Mouse (Mus musculus) olfactory bulb, adult 2 months (tissue): ENCODE results near the gene Ywhag. TPM values are rescaled to one million over a fixed set of nuclear protein-coding genes. Genes with fewer than 3 reads are reported as not detected.

Experiments
- H3K27ac ChIP-seq: fragments of 200-500 bp; 2 replicates; pipeline ENCODE4 v1.5.1; 2012; ENCODE audit warnings: low read depth, low read length; ENCODE audit not compliant: insufficient read depth
- H3K4me1 ChIP-seq: fragments of 200-500 bp; 2 replicates; pipeline ENCODE4 v1.6.1; 2012; ENCODE audit warnings: low read length; ENCODE audit not compliant: control insufficient read depth, insufficient read depth
- H3K4me3 ChIP-seq: fragments of 200-500 bp; 2 replicates; pipeline ENCODE4 v1.5.1; 2012; ENCODE audit warnings: mild to moderate bottlenecking, low read depth, low read length, moderate library complexity; ENCODE audit not compliant: insufficient read depth
- CTCF ChIP-seq: fragments of 200-500 bp; IDR thresholded peaks from 2 replicates; pipeline ENCODE4 v1.5.1; 2012; ENCODE audit warnings: low read depth, mild to moderate bottlenecking, low read length, moderate library complexity; ENCODE audit not compliant: insufficient read depth
- POLR2A ChIP-seq: fragments of 200-500 bp; IDR thresholded peaks from 2 replicates; pipeline ENCODE4 v1.6.1; 2012; ENCODE audit warnings: mild to moderate bottlenecking, low read depth, low read length, moderate library complexity; ENCODE audit not compliant: insufficient read depth
- WGBS: fragments of 180-500 bp; shearing (Covaris S2); methylation state at CpG from one replicate; pipeline ENCODE4 v1.1.7; 2018; 5-methylcytosine and 5-hydroxymethylcytosine counted together
- polyA plus RNA-seq: library from polyadenylated mRNA; stranded (reverse); fragments of >200 nt; gene quantifications from 2 replicates; pipeline ENCODE4 v1.2.4, GENCODE M21; 2012; ENCODE audit warnings: low replicate concordance; ENCODE audit not compliant: missing spikeins, insufficient read depth, insufficient read length

Gene Ywhag
- polyA plus RNA-seq, 1 experiment, result 282 TPM

DNA sequence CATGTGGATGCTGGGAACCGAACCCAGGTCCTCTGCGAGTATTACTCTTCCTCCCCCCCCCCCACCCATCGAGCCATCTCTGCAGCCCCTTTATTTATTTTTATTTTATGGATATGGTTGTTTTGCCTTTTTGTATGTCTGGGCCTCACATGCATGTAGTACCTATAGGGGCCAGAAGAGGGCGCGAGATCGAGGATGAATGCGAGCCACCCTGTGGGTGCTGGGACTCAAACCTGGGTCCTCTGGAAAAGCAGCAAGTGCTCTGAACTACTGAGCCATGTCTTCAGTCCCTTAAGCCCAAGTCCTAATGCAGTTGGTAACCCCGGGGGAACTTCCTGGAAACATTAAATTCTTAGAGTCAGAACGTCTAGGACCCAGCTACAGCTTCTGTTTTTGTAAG is 32.5 kb upstream of the Ywhag start:
- no peak overlapping the region for H3K27ac ChIP-seq
- WGBS, result 64% methylated on average over 9 of the region's 9 CpGs
- no peak overlapping the region for H3K4me3 ChIP-seq
- H3K4me1 ChIP-seq, result peaks cover 8% of the 10 kb centered on the region
- TF ChIP-seq CTCF, result no peak
- TF ChIP-seq POLR2A, result no peak

- WGBS, result 17% methylated on average over 24 of the region's 24 CpGs
- no peak overlapping the region for H3K27ac ChIP-seq
- H3K4me1 ChIP-seq, result peaks cover 10% of the 10 kb centered on the region
- TF ChIP-seq POLR2A (no peak), CTCF (no peak)
- no peak overlapping the region for H3K4me3 ChIP-seq
Observed at GRCm38 (mm10) chr5:135965501-135965930, 31.1 kb upstream of the Ywhag start.

GRCm38 (mm10) chr5:135963280-135963627 is 28.8 kb upstream of the Ywhag start:
- Histone ChIP-seq H3K4me3 (peak overlapping the region; percentile 74), H3K4me1 (peaks cover 10% of the 10 kb centered on the region), H3K27ac (peak overlapping the region; percentile 84)
- 4% methylated on average over 6 of the region's 6 CpGs for WGBS
- TF ChIP-seq POLR2A, result no peak
- TF ChIP-seq CTCF, result no peak

GRCm38 (mm10) chr5:135962492-135963279 is 28.3 kb upstream of the Ywhag start:
- WGBS, result under 1% methylated on average over 64 of the region's 64 CpGs
- Histone ChIP-seq H3K4me3 (peak overlapping the region; percentile 74), H3K27ac (peak overlapping the region; percentile 84), H3K4me1 (peaks cover 10% of the 10 kb centered on the region)
- TF ChIP-seq POLR2A (peak; percentile 82), CTCF (no peak)

DNA sequence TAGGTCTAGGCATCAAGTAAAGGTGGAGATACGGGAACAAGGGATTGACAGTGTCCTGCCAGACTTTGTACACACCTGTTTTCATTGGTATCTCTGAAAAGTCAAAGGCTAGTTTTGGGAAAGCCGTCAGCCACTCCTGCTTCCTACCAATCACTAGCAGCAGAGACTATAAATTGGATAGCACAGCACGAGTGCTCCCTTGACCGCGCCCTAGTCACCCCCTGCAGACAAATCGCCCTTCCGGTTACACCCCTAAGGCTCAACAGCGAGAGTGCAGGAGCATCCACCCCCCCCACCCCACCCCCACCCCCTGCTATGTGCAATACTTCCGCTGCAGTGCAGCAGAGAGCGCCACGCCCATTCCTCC is 27.7 kb upstream of the Ywhag start:
- peaks cover 10% of the 10 kb centered on the region for H3K4me1 ChIP-seq
- TF ChIP-seq POLR2A (no peak; the same call in 1 of the 2 replicates), CTCF (no peak)
- 1% methylated on average over 11 of the region's 11 CpGs for WGBS

GRCm38 (mm10) chr5:135960909-135961635 is 26.7 kb upstream of the Ywhag start:
- H3K4me1 ChIP-seq, result peaks cover 10% of the 10 kb centered on the region
- no peak for TF ChIP-seq CTCF
- TF ChIP-seq POLR2A, result no peak
- H3K4me3 ChIP-seq, result no peak overlapping the region
- 96% methylated on average over 15 of the region's 15 CpGs for WGBS
- no peak overlapping the region for H3K27ac ChIP-seq

More for the DNA sequence above, 27.7 kb upstream of the Ywhag start:
- Histone ChIP-seq H3K4me3 (peak overlapping the region; percentile 74), H3K27ac (peak overlapping the region; percentile 69)

GRCm38 (mm10) chr5:135959911-135960310 is 25.5 kb upstream of the Ywhag start:
- no peak overlapping the region for H3K27ac ChIP-seq
- H3K4me3 ChIP-seq, result no peak overlapping the region
- TF ChIP-seq POLR2A, result no peak
- no peak for TF ChIP-seq CTCF
- H3K4me1 ChIP-seq, result peaks cover 5% of the 10 kb centered on the region
- WGBS, result 88% methylated on average over 7 of the region's 7 CpGs

DNA sequence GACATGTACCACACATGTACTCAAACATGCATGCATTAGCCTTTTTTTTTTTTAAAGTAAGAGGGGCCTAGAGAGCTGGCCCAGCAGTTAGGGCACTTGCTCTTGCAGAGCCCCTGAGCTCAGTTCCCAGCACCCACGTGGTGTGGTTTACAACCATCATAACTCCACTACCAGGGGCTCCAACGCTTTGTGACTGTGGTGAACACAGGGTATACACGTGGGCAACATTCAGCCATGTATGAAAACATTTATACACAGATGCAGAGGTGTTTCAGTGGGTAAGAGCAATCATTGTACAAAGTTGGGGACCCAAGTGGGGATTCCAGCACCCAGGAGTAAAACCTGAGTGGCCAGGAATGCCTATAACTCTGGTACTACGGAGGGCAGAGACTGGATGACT is 24.0 kb upstream of the Ywhag start:
- Histone ChIP-seq H3K4me3 (no peak overlapping the region), H3K27ac (no peak overlapping the region), H3K4me1 (peaks cover 5% of the 10 kb centered on the region)
- TF ChIP-seq POLR2A (no peak), CTCF (no peak)
- 89% methylated on average over 4 of the region's 4 CpGs for WGBS
